Comparison of ENCODE assay signal across 22 mouse cellular contexts in the genomic region with DNA sequence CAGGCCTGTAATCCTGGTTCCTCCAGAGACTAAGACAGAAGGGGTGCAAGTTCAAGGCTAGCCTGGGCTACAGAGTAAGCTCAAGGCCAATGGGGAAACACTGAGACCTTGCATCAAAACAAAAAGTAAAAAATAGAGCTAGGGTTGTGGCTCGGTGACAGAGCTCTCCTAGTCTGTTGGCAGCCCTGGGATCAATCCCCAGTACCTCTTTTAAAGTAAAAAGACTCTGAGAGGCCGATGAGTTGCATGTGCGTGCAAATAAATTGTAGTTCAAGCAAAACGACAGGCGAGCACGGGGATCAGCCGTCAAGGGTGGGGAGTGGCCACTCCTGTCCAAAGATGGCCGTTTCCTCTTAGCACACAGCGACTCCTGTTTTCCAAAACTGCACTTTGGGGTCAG. TPM values are rescaled to one million over a fixed set of nuclear protein-coding genes. Genes with fewer than 3 reads are reported as not detected.
DNase-seq lines count a peak whose midpoint lies in the region; ATAC-seq and TF ChIP-seq lines count a peak whose summit lies in the region.
"Had no signal": no experiment of that assay in that cellular context is flagged by ENCODE, and none has a peak within 500 bp of the region (broad histone marks: within the 10 kb centered on the region; RNA-seq: fewer than 3 reads in every experiment).

No protein-coding gene starts in this region.

- no peak overlapping the region for H3K4me3 ChIP-seq in kidney, embryonic 16.5 days (ENCODE audit: low read length)
- no peak overlapping the region for H3K4me3 ChIP-seq in intestine, embryonic 15.5 days (replicated peaks)
- H3K4me3 ChIP-seq in limb, embryonic 14.5 days (replicated peaks; ENCODE audit: low read length): no peak overlapping the region
- H3K4me3 ChIP-seq: forebrain, embryonic 12.5 days; heart, embryonic 15.5 days; hindbrain, embryonic 15.5 days; midbrain, embryonic 10.5 days; neural tube, embryonic 12.5 days had no signal

- TF ChIP-seq POLR2A in limb, embryonic 14.5 days (IDR thresholded peaks at IDR 0.05; ENCODE audit: borderline replicate concordance, extremely low read depth, insufficient read depth, insufficient read length): no peak

- H3K4me2 ChIP-seq in kidney, embryonic 16.5 days (replicated peaks; ENCODE audit: low read depth, low read length): peak overlapping the region; percentile 39
- 0 out of 2 replicates have a peak overlapping the region, but pooled peaks have one; percentile 28 for H3K4me2 ChIP-seq in intestine, embryonic 15.5 days (replicated peaks)
- H3K4me2 ChIP-seq in limb, embryonic 14.5 days (replicated peaks; ENCODE audit: low read depth, low read length, severe bottlenecking): peak overlapping the region; percentile 34
- H3K4me2 ChIP-seq: forebrain, embryonic 12.5 days; heart, embryonic 15.5 days; hindbrain, embryonic 15.5 days; liver, embryonic 11.5 days; lung, embryonic 14.5 days; neural tube, embryonic 12.5 days had no signal

- H3K27ac ChIP-seq in kidney, embryonic 16.5 days (ENCODE audit: low read length): peak overlapping the region; percentile 65
- H3K27ac ChIP-seq in intestine, embryonic 15.5 days: no peak overlapping the region
- 0 out of 2 replicates have a peak overlapping the region, but pooled peaks have one; percentile 44 for H3K27ac ChIP-seq in limb, embryonic 14.5 days (replicated peaks; ENCODE audit: low read depth, low read length)
- H3K27ac ChIP-seq: forebrain, embryonic 12.5 days; heart, embryonic 15.5 days; macrophage; midbrain, embryonic 10.5 days; neural tube, embryonic 12.5 days had no signal

- peak; percentile 44 for DNase-seq in adrenal gland, postnatal 10 days
- DNase-seq in adrenal gland, adult 18-20 months (ENCODE audit: low spot score in 2 of 2): no peak
- DNase-seq in kidney, adult 8-10 months: no peak
- peak; percentile 16 for DNase-seq in limb, embryonic 14.5 days (ENCODE audit: low spot score)
- no peak for DNase-seq in heart, adult 8-10 months (ENCODE audit: low spot score)
- no peak for DNase-seq in right cerebral cortex, postnatal 36 days (ENCODE audit: low spot score in 2 of 2)
- DNase-seq: cerebellum, adult 11-12 months; cerebellum, postnatal 14 days; gastrocnemius, postnatal 14 days; heart, adult 18-20 months; heart, postnatal 4 days; lung, embryonic 14.5 days; thymus, adult 2 months had no signal

- 39% methylated on average over 9 of the region's 9 CpGs for WGBS in kidney, embryonic 16.5 days
- WGBS in intestine, embryonic 15.5 days: 54% methylated on average over 9 of the region's 9 CpGs
- 35% methylated on average over 9 of the region's 9 CpGs for WGBS in limb, embryonic 14.5 days

- H3K27me3 ChIP-seq in kidney, embryonic 16.5 days (ENCODE audit: insufficient read depth, low read length): no peaks in the 10 kb centered on the region
- no peaks in the 10 kb centered on the region; the same call in 1 of the 2 replicates for H3K27me3 ChIP-seq in intestine, embryonic 15.5 days (replicated peaks)
- no peaks in the 10 kb centered on the region for H3K27me3 ChIP-seq in limb, embryonic 14.5 days (ENCODE audit: control insufficient read depth, insufficient read depth, low read length)
- H3K27me3 ChIP-seq: forebrain, embryonic 12.5 days; heart, embryonic 15.5 days; hindbrain, embryonic 15.5 days; neural tube, embryonic 12.5 days had no signal

- H3K4me1 ChIP-seq in kidney, embryonic 16.5 days (ENCODE audit: insufficient read depth, low read length): peaks cover 9% of the 10 kb centered on the region
- H3K4me1 ChIP-seq in intestine, embryonic 15.5 days (replicated peaks): 0 out of 2 replicates have a peak, but pooled peaks cover 3% of the 10 kb centered on the region
- H3K4me1 ChIP-seq in limb, embryonic 14.5 days (ENCODE audit: control insufficient read depth, insufficient read depth, low read length): peaks cover 7% of the 10 kb centered on the region; the same call in 1 of the 2 replicates
- H3K4me1 ChIP-seq: forebrain, embryonic 12.5 days; heart, embryonic 15.5 days; hindbrain, embryonic 15.5 days; midbrain, embryonic 10.5 days; neural tube, embryonic 12.5 days had no signal

- no peak for ATAC-seq in kidney, embryonic 16.5 days (ENCODE audit: low FRiP score, low TSS enrichment)
- no peak; the same call in 1 of the 2 replicates for ATAC-seq in intestine, embryonic 15.5 days
- no peak for ATAC-seq in limb, embryonic 14.5 days (ENCODE audit: low FRiP score, low read depth)

- H3K36me3 ChIP-seq in kidney, embryonic 16.5 days (ENCODE audit: insufficient read depth, low read length): no peaks in the 10 kb centered on the region
- H3K36me3 ChIP-seq in intestine, embryonic 15.5 days: no peaks in the 10 kb centered on the region
- H3K36me3 ChIP-seq in limb, embryonic 14.5 days (ENCODE audit: control insufficient read depth, insufficient read depth, low read length): no peaks in the 10 kb centered on the region
- H3K36me3 ChIP-seq: forebrain, embryonic 12.5 days; heart, embryonic 15.5 days; hindbrain, embryonic 15.5 days; midbrain, embryonic 10.5 days; neural tube, embryonic 12.5 days had no signal

- peak overlapping the region; percentile 17; the same call in 1 of the 2 replicates for H3K9ac ChIP-seq in kidney, embryonic 16.5 days (replicated peaks; ENCODE audit: low read length)
- H3K9ac ChIP-seq in intestine, embryonic 15.5 days: no peak overlapping the region
- no peak overlapping the region for H3K9ac ChIP-seq in limb, embryonic 14.5 days (ENCODE audit: low read depth, low read length, severe bottlenecking)
- H3K9ac ChIP-seq: forebrain, embryonic 12.5 days; heart, embryonic 15.5 days; hindbrain, embryonic 15.5 days; lung, embryonic 14.5 days; neural tube, embryonic 12.5 days had no signal

- no peaks in the 10 kb centered on the region for H3K9me3 ChIP-seq in kidney, embryonic 16.5 days (ENCODE audit: low read length)
- H3K9me3 ChIP-seq in intestine, embryonic 15.5 days: no peaks in the 10 kb centered on the region
- H3K9me3 ChIP-seq in limb, embryonic 14.5 days (ENCODE audit: control insufficient read depth, low read length): no peaks in the 10 kb centered on the region
- H3K9me3 ChIP-seq: forebrain, embryonic 12.5 days; heart, embryonic 15.5 days; hindbrain, embryonic 15.5 days; midbrain, embryonic 10.5 days; neural tube, embryonic 12.5 days had no signal

RNA-seq across cellular contexts. Expression of gene Rbm47, which starts 48.0 kb away (rescaled TPM):
- total RNA-seq in adrenal gland, postnatal 10 days (2021): 10 to 100 TPM; 54.7 to 55.9 TPM
- 100 to 1,000 TPM in 1 of 2 experiments, 10 to 100 TPM in 1; 74.5 to 128 TPM for total RNA-seq in adrenal gland, adult 18-20 months (2021)
- polyA plus RNA-seq in kidney, embryonic 16.5 days (2015; fragmentation: Nextera tagmentation; extraction: Ambion mirVana): 75.0 and 85.6 TPM in 2 replicates
- 129 and 133 TPM in 2 replicates for polyA plus RNA-seq in intestine, embryonic 15.5 days (2015; fragmentation: Nextera tagmentation; extraction: Ambion mirVana)
- 2.5 and 2.6 TPM in 2 replicates for polyA plus RNA-seq in limb, embryonic 14.5 days (2012; rRNA removed)
- polyA plus RNA-seq in limb, embryonic 14.5 days (2014; fragmentation: Nextera tagmentation; extraction: Ambion mirVana): 5.2 and 6.2 TPM in 2 replicates
- 1 to 10 TPM; 1.2 to 2.2 (median 1.5) TPM for total RNA-seq in heart, adult 8-10 months (2022)

Comparison
In these comparisons a context has a peak if more than half of its experiments do, and no peak if none do; other contexts are left out.
1. DNase-seq: peak in adrenal gland, postnatal 10 days (single experiment) and limb, embryonic 14.5 days (single experiment); none in adrenal gland, adult 18-20 months (0 of 2), kidney, adult 8-10 months (0 of 2), heart, adult 8-10 months (single experiment) and right cerebral cortex, postnatal 36 days (0 of 2).
2. RNA of gene Rbm47, which starts 48.0 kb away (total RNA-seq): 74.5 to 128 TPM in adrenal gland, adult 18-20 months and 54.7 to 55.9 TPM in adrenal gland, postnatal 10 days; 1.2 to 2.2 TPM in heart, adult 8-10 months; every median in the first group is over 10 times any median in the second.
3. Peak in every context shown above with its lines, with median percentiles within 50 percentile points of each other: H3K4me2 ChIP-seq.